Mouse (Mus musculus): ENCODE results near the gene Klf16.

The Klf16 gene

GRCm38 (mm10) chr10:80576351-80577194, 548 bp downstream of the Klf16 start:
- CTCF ChIA-PET, result no interaction called here

GRCm38 (mm10) chr10:80575925-80576324, 1.2 kb downstream of the Klf16 start:
- CTCF ChIA-PET, result interaction anchor here (0.7 kb wide), 1 partner anchor 124 kb away, joined by 3 read pairs; no protein-coding TSS in a partner anchor

- CTCF ChIA-PET, result interaction anchor here (1.1 kb wide), 1 partner anchor 9 kb away, joined by 4 read pairs; no protein-coding TSS in a partner anchor
Measured at GRCm38 (mm10) chr10:80574896-80575295, 2.2 kb downstream of the Klf16 start.

GRCm38 (mm10) chr10:80573944-80574343, 3.2 kb downstream of the Klf16 start:
- CTCF ChIA-PET, result no interaction called here

- CTCF ChIA-PET, result no interaction called here
Measured at GRCm38 (mm10) chr10:80572477-80572876, 4.6 kb downstream of the Klf16 start.

GRCm38 (mm10) chr10:80570871-80571836, 6.0 kb downstream of the Klf16 start:
- CTCF ChIA-PET, result interaction anchor here (0.6 to 1.0 kb wide), 4 partner anchors 47 to 472 kb away, joined by 3 to 8 read pairs (median 4); no protein-coding TSS in a partner anchor

- CTCF ChIA-PET, result interaction anchor here (0.6 to 1.3 kb wide), 4 partner anchors 9 to 471 kb away, joined by 3 to 8 read pairs (median 3); partner anchors contain the start of gene Rexo1
Measured at GRCm38 (mm10) chr10:80570419-80570818, 6.7 kb downstream of the Klf16 start.

GRCm38 (mm10) chr10:80569664-80570066, 7.5 kb downstream of the Klf16 start:
- CTCF ChIA-PET, result interaction anchor here (1.0 to 1.3 kb wide), 2 partner anchors 8 to 49 kb away, joined by 3 to 8 read pairs; partner anchors contain the start of gene Rexo1

- CTCF ChIA-PET, result no interaction called here
Measured at GRCm38 (mm10) chr10:80568876-80569275, 8.2 kb downstream of the Klf16 start.

GRCm38 (mm10) chr10:80566375-80567092, 10.6 kb downstream of the Klf16 start:
- CTCF ChIA-PET, result interaction anchor here (0.6 to 1.2 kb wide), 8 partner anchors 8 to 307 kb away, joined by 3 to 4 read pairs (median 3); partner anchors contain the start of gene Csnk1g2

- CTCF ChIA-PET, result interaction anchor here (0.6 to 1.3 kb wide), 6 partner anchors 9 to 100 kb away, joined by 3 to 5 read pairs (median 3); no protein-coding TSS in a partner anchor
Measured at GRCm38 (mm10) chr10:80561116-80561944, 15.8 kb downstream of the Klf16 start, which contains the start of gene Rexo1. Rexo1 (minus strand) TSS chr10:80561560.

- CTCF ChIA-PET, result interaction anchor here (0.6 kb wide), 1 partner anchor 100 kb away, joined by 3 read pairs; no protein-coding TSS in a partner anchor
Measured at GRCm38 (mm10) chr10:80560621-80561020, 16.5 kb downstream of the Klf16 start.

GRCm38 (mm10) chr10:80559431-80559830, 17.7 kb downstream of the Klf16 start:
- CTCF ChIA-PET, result no interaction called here

GRCm38 (mm10) chr10:80557346-80557965, 19.7 kb downstream of the Klf16 start:
- CTCF ChIA-PET, result no interaction called here

GRCm38 (mm10) chr10:80553997-80554396, 23.1 kb downstream of the Klf16 start:
- CTCF ChIA-PET, result no interaction called here

GRCm38 (mm10) chr10:80553575-80553974, 23.5 kb downstream of the Klf16 start:
- CTCF ChIA-PET, result no interaction called here

GRCm38 (mm10) chr10:80552364-80552763, 24.8 kb downstream of the Klf16 start:
- CTCF ChIA-PET, result no interaction called here

GRCm38 (mm10) chr10:80549279-80549678, 27.8 kb downstream of the Klf16 start:
- CTCF ChIA-PET, result no interaction called here

- CTCF ChIA-PET, result interaction anchor here (0.6 kb wide), 1 partner anchor 38 kb away, joined by 5 read pairs; no protein-coding TSS in a partner anchor
Measured at GRCm38 (mm10) chr10:80548428-80549006, 28.6 kb downstream of the Klf16 start.

Measured in spleen, embryonic (tissue).